ENCODE assay signal across 21 mouse cellular contexts in the genomic region with DNA sequence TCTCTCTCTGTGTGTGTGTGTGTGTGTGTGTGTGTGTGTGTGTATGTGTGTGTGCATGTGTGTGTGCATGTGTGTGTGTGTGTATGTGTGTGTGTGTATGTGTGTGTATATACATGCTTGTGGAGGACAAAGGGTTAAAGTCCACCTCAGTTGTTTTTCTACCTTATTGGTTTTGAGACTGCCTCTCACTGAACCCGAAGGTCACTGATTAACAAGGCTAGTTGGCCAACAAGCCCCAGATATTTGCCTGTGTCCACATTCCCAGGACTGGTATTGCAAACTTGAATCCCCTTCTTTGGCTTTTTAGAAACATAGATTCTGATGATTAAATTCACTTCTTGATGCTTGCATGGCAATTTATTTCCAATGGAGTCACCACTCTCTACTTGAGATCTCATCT.
DNase-seq lines count a peak whose midpoint lies in the region; ATAC-seq and TF ChIP-seq lines count a peak whose summit lies in the region.
"Had no signal": no experiment of that assay in that cellular context is flagged by ENCODE, and none has a peak within 500 bp of the region (broad histone marks: within the 10 kb centered on the region; RNA-seq: fewer than 3 reads in every experiment).

No protein-coding gene starts in this region.

- DNase-seq in kidney, adult 2 months = peak; percentile 64
- DNase-seq in kidney, postnatal 10 days = no peak
- DNase-seq in liver = no peak
- no peak for DNase-seq in midbrain, postnatal 0 days (ENCODE audit: low spot score)
- DNase-seq in urinary bladder, postnatal 10 days (ENCODE audit: low spot score) = no peak
- DNase-seq: adrenal gland, postnatal 10 days; cerebellum, adult 11 months; cerebellum, adult 8-10 months; cerebellum, postnatal 14 days; embryo, embryonic 11 days; gastrocnemius, postnatal 10 days; heart, adult 2 months; heart, postnatal 14 days had no signal

- no peaks in the 10 kb centered on the region for H3K27me3 ChIP-seq in kidney, adult 2 months (replicated peaks; ENCODE audit: control insufficient read depth, insufficient read depth, low read length)
- no peaks in the 10 kb centered on the region for H3K27me3 ChIP-seq in liver, embryonic 12.5 days (replicated peaks)
- H3K27me3 ChIP-seq in liver, embryonic 16.5 days (ENCODE audit: control insufficient read depth, insufficient read depth, low read depth, low read length) = no peaks in the 10 kb centered on the region
- H3K27me3 ChIP-seq in midbrain, postnatal 0 days (ENCODE audit: insufficient read depth, low read length) = no peaks in the 10 kb centered on the region
- H3K27me3 ChIP-seq: embryonic facial prominence, embryonic 15.5 days; heart, embryonic 15.5 days had no signal

- no peak overlapping the region for H3K9ac ChIP-seq in liver, embryonic 12.5 days
- no peak overlapping the region for H3K9ac ChIP-seq in liver, embryonic 16.5 days (ENCODE audit: low read depth, low read length)
- H3K9ac ChIP-seq in midbrain, postnatal 0 days (replicated peaks; ENCODE audit: low read length, poor library complexity, severe bottlenecking) = no peak overlapping the region
- H3K9ac ChIP-seq: embryonic facial prominence, embryonic 15.5 days; heart, embryonic 15.5 days had no signal

- no peaks in the 10 kb centered on the region for H3K4me1 ChIP-seq in kidney, adult 2 months (ENCODE audit: control insufficient read depth, insufficient read depth, low read length)
- no peaks in the 10 kb centered on the region for H3K4me1 ChIP-seq in liver, embryonic 12.5 days
- no peaks in the 10 kb centered on the region for H3K4me1 ChIP-seq in liver, embryonic 16.5 days (ENCODE audit: control insufficient read depth, low read depth, low read length)
- H3K4me1 ChIP-seq in midbrain, postnatal 0 days (ENCODE audit: insufficient read depth, low read length) = no peaks in the 10 kb centered on the region
- H3K4me1 ChIP-seq: embryonic facial prominence, embryonic 15.5 days; forebrain, embryonic 10.5 days; heart, embryonic 15.5 days had no signal

- no peak for TF ChIP-seq CTCF in kidney, adult 2 months (conservative IDR thresholded peaks at IDR 0.05; ENCODE audit: insufficient read depth, insufficient read length, low read depth, low read length)
- TF ChIP-seq CTCF in midbrain, postnatal 0 days (IDR thresholded peaks at IDR 0.05) = no peak

- H3K9me3 ChIP-seq in liver, embryonic 12.5 days (replicated peaks) = no peaks in the 10 kb centered on the region
- H3K9me3 ChIP-seq in liver, embryonic 16.5 days (replicated peaks; ENCODE audit: control insufficient read depth, low read length) = no peaks in the 10 kb centered on the region
- no peaks in the 10 kb centered on the region for H3K9me3 ChIP-seq in midbrain, postnatal 0 days (ENCODE audit: low read length)
- H3K9me3 ChIP-seq: embryonic facial prominence, embryonic 15.5 days; forebrain, embryonic 10.5 days; heart, embryonic 15.5 days had no signal

- no peak for TF ChIP-seq POLR2A in kidney, adult 2 months (IDR thresholded peaks at IDR 0.05; ENCODE audit: low read depth, low read length)

- H3K36me3 ChIP-seq in kidney, adult 2 months (ENCODE audit: control insufficient read depth, insufficient read depth, low read length) = no peaks in the 10 kb centered on the region
- H3K36me3 ChIP-seq in liver, embryonic 12.5 days = no peaks in the 10 kb centered on the region
- H3K36me3 ChIP-seq in liver, embryonic 16.5 days (ENCODE audit: control insufficient read depth, insufficient read depth) = no peaks in the 10 kb centered on the region
- no peaks in the 10 kb centered on the region for H3K36me3 ChIP-seq in midbrain, postnatal 0 days (ENCODE audit: insufficient read depth, low read length)
- H3K36me3 ChIP-seq: embryonic facial prominence, embryonic 15.5 days; forebrain, embryonic 10.5 days; heart, embryonic 15.5 days had no signal

- no peak overlapping the region for H3K4me2 ChIP-seq in liver, embryonic 12.5 days
- no peak overlapping the region for H3K4me2 ChIP-seq in liver, embryonic 16.5 days (ENCODE audit: low read depth, low read length)
- no peak overlapping the region for H3K4me2 ChIP-seq in midbrain, postnatal 0 days (ENCODE audit: low read depth, low read length, poor library complexity, severe bottlenecking)
- H3K4me2 ChIP-seq: embryonic facial prominence, embryonic 15.5 days; heart, embryonic 11.5 days; heart, embryonic 15.5 days had no signal

- ATAC-seq in liver, embryonic 12.5 days = peak; percentile 42; the same call in 1 of the 2 replicates
- peak; percentile 58; the same call in 1 of the 2 replicates for ATAC-seq in liver, embryonic 16.5 days (ENCODE audit: low read depth)
- no peak for ATAC-seq in midbrain, postnatal 0 days (ENCODE audit: low FRiP score)
- ATAC-seq: forebrain, embryonic 16.5 days had no signal

- 26% methylated on average over 1 of the region's 1 CpGs for WGBS in kidney, adult 2 months
- 30% methylated on average over 1 of the region's 1 CpGs for WGBS in liver, embryonic 12.5 days (ENCODE audit: insufficient replicate concordance)
- 29% methylated on average over 1 of the region's 1 CpGs for WGBS in liver, embryonic 16.5 days (ENCODE audit: insufficient replicate concordance)
- WGBS in midbrain, postnatal 0 days = 58% methylated on average over 1 of the region's 1 CpGs

- no peak overlapping the region for H3K4me3 ChIP-seq in kidney, adult 2 months (ENCODE audit: insufficient read depth, low read depth, low read length)
- no peak overlapping the region for H3K4me3 ChIP-seq in liver, embryonic 12.5 days
- no peak overlapping the region for H3K4me3 ChIP-seq in liver, embryonic 16.5 days (ENCODE audit: low read depth, low read length)
- H3K4me3 ChIP-seq in midbrain, postnatal 0 days (ENCODE audit: low read depth, low read length) = no peak overlapping the region
- H3K4me3 ChIP-seq: embryonic facial prominence, embryonic 15.5 days; erythroblast, embryonic 14.5 days; forebrain, embryonic 10.5 days; heart, adult 2 months; heart, embryonic 15.5 days had no signal

- no peak overlapping the region for H3K27ac ChIP-seq in kidney, adult 2 months (ENCODE audit: insufficient read depth, low read depth, low read length)
- no peak overlapping the region for H3K27ac ChIP-seq in liver, embryonic 12.5 days
- H3K27ac ChIP-seq in liver, embryonic 16.5 days (ENCODE audit: low read length) = no peak overlapping the region
- no peak overlapping the region for H3K27ac ChIP-seq in midbrain, postnatal 0 days (ENCODE audit: low read depth, low read length)
- H3K27ac ChIP-seq: embryonic facial prominence, embryonic 15.5 days; forebrain, embryonic 10.5 days; heart, adult 2 months; heart, embryonic 15.5 days had no signal
